Mouse (Mus musculus) hindbrain, embryonic 14.5 days (tissue): ENCODE data around the gene Atg2a. TPM values are rescaled to one million over a fixed set of nuclear protein-coding genes. Genes with fewer than 3 reads are reported as not detected.

ENCODE experiments used
- ATAC-seq: fragments of 200-750 bp; cut with Nextera tagmentation; 2 replicates; pipeline ENCODE4 v1.8.0; 2017; ENCODE audit warnings: moderate number of reproducible peaks, mild to moderate bottlenecking, moderate TSS enrichment, moderate library complexity; ENCODE audit not compliant: low FRiP score
- DNase-seq: peaks from one replicate; pipeline ENCODE4 v3.0.0-alpha.2; 2015; ENCODE audit warnings: low spot score
- H3K27ac ChIP-seq: fragments of 300-500 bp; sonication (generic); 2 replicates; pipeline ENCODE4 v1.5.1; 2014; ENCODE audit warnings: mild to moderate bottlenecking, moderate library complexity
- H3K27me3 ChIP-seq: fragments of 300-500 bp; sonication (generic); 2 replicates; pipeline ENCODE4 v1.6.1; 2014; ENCODE audit warnings: mild to moderate bottlenecking, low read length, mixed read lengths; ENCODE audit not compliant: control insufficient read depth, insufficient read depth
- H3K36me3 ChIP-seq: fragments of 300-500 bp; sonication (generic); replicated peaks from 2 replicates; pipeline ENCODE4 v1.6.1; 2014; ENCODE audit not compliant: control insufficient read depth, insufficient read depth
- H3K4me1 ChIP-seq: fragments of 300-500 bp; sonication (generic); replicated peaks from 2 replicates; pipeline ENCODE4 v1.6.1; 2014; ENCODE audit warnings: antibody characterized with exemption, low read length, mixed read lengths; ENCODE audit not compliant: control insufficient read depth, insufficient read depth
- H3K4me2 ChIP-seq: fragments of 300-500 bp; sonication (generic); replicated peaks from 2 replicates; pipeline ENCODE4 v1.6.1; 2014; ENCODE audit warnings: mild to moderate bottlenecking, moderate library complexity
- H3K4me3 ChIP-seq: fragments of 300-500 bp; sonication (generic); replicated peaks from 2 replicates; pipeline ENCODE4 v1.5.1; 2014; ENCODE audit warnings: mild to moderate bottlenecking, low read length
- H3K9ac ChIP-seq: fragments of 300-500 bp; sonication (generic); 2 replicates; pipeline ENCODE4 v1.6.1; 2014
- H3K9me3 ChIP-seq: fragments of 300-500 bp; sonication (generic); 2 replicates; pipeline ENCODE4 v1.6.1; 2016; ENCODE audit warnings: low read length; ENCODE audit not compliant: control insufficient read depth
- WGBS: fragments of 180-500 bp; shearing (Covaris S2); extraction: QIAGEN DNeasy Blood & Tissue Kit; methylation state at CpG from one replicate; pipeline ENCODE4 v1.1.7; 2014; 5-methylcytosine and 5-hydroxymethylcytosine counted together
- polyA plus RNA-seq: library from polyadenylated mRNA; unstranded; fragments of >200 nt; fragmentation: Nextera tagmentation; extraction: Ambion mirVana; gene quantifications from 2 replicates; pipeline ENCODE4 v1.2.1, GENCODE M21; 2014

The Atg2a gene
- polyA plus RNA-seq, 1 experiment from 2014 or later = 14.8 TPM

DNA sequence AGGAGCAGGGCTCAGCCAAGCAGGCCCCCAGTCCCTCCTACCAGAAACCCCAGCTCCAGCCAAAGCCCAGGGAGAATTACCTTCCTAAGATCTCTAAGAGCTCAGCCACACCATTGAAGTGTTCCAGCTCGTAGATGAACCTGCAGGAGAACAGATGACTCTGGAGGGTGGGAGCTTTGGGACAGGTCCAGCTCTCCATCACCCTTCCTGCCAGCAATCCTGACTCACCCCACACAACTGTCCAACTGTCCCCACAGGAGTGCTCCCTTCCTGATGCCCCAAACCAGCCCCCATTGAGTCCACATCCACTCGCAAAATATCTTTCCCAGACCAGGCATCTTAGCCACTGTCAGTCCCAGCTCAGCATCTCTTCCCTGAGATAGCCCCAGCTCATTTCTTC lies 10.4 kb upstream of the Atg2a start:
- Histone ChIP-seq H3K4me2 (no peak overlapping the region), H3K27me3 (no peaks in the 10 kb centered on the region), H3K27ac (no peak overlapping the region), H3K4me1 (peaks cover 12% of the 10 kb centered on the region), H3K36me3 (peaks cover 78% of the 10 kb centered on the region), H3K9me3 (no peaks in the 10 kb centered on the region), H3K9ac (no peak overlapping the region), H3K4me3 (no peak overlapping the region)
- DNase-seq = no peak
- no peak for ATAC-seq
- WGBS = 89% methylated on average over 2 of the region's 2 CpGs

DNA sequence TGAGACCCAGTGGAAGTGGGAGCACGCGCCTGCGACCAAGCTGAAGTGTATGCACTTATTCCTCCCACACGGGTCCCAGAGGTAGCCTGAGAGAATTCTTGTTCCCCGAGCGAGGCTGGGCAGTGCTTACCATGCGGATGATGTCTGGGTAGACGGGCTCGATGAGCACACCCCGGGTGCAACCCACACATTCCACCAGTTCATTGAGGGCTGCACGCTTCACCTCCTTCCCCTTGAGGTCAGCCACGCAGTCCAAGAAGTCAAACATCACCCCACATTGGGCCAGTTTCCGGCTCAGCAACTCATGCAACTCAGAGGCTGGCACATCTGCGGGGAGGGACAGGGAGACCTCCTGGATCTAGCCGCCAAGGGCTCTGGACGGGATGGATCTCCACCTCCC lies 7.8 kb upstream of the Atg2a start:
- Histone ChIP-seq H3K36me3 (peaks cover 52% of the 10 kb centered on the region), H3K27me3 (no peaks in the 10 kb centered on the region), H3K9me3 (no peaks in the 10 kb centered on the region), H3K4me2 (peak overlapping the region; percentile 93; the same call in 1 of the 2 replicates), H3K27ac (no peak overlapping the region), H3K9ac (no peak overlapping the region), H3K4me1 (peaks cover 15% of the 10 kb centered on the region), H3K4me3 (no peak overlapping the region)
- ATAC-seq (no peak), DNase-seq (no peak)
- 87% methylated on average over 16 of the region's 16 CpGs for WGBS

DNA sequence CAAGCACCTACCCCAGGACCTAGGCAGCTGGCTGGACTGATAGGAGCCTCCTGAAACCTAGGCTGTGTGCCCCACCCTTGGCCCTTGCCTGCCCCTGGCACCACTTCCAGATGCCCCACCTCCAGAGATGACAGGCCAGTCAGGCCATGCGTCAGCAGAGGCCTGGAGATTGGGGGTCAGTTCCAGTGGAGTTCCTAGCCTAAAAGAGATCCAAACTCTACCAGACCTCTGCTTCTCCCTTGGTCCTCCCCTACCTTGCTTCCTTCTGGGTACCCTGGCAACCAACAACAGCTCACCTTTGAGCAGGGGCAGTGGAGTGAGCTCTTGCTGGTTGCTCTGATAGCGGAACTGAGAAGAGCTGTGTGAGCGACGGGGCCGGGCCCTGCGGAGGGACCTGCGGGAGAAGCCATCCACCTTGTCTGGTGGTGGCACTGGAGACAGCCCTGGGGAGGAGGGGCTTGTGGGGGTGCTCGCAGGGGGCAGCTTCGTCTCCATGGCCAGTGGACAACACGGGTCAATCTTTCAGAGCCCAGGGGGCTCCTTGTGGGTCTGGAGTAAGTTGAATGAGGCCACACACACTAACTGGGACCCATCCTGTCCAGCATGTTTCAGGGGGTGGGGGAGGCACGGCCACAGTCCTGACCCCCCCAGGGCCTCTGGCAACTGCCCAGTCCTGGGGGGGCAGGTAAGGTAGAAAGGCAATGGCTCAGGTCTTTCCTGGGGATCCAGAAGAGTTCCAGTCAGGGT lies 7.0 kb upstream of the Atg2a start:
- 77% methylated on average over 11 of the region's 11 CpGs for WGBS

DNA sequence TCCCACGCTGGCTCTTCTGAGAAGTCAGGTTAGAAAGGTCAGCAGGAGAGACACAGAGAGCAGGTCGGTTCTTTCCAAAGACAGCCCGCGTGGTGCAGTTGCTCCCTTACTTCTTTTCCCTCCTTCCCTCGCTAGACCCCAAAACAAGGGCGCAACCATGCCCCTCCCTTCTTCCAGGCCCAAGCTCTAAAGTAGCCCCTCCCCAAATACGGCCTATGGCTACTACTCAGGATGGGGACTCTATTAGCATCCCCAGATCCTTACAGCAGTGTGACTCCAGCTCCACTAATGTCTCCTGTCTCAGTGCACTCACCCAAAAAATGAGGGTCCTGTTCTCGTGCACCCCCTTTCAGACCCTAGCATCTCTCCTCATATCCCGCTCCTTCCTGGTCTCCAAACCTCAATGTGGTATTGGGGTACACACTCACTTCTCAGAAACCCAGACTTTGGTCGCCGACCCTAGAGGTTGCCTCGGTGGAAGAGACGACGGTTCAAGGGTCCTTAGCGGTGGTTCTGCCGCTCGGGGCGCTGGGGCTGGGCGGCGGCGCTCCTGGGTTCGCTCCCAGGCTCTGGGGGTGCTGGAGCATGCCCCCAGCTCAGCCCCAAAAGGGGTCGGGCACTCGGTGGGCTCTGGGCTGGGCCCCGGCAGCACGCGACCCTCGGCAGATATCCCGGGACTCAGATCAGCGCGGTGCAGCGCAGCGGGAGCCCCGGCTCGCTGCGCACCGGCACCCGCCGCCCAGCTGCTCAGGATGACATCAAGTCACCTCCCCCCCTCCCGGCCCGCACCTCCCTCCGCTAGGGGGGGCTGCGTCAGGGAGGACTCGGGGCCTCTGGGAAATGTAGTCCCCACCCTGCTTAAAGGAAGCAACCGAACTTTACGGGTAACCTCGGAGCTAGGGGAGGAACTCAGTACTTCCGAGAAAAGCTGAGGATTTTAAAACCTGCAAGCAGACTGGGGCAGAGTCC lies 6.1 kb upstream of the Atg2a start, which contains the start of gene Ppp2r5b:
Gene Ppp2r5b, minus strand, starts transcription at position 789 of the 969 bp plus-strand sequence.
- DNase-seq (peak; percentile 91), ATAC-seq (peak; percentile 91)
- Histone ChIP-seq H3K9ac (peak within 1 kb of the TSS; percentile 91), H3K4me2 (peak within 1 kb of the TSS; percentile 93), H3K27ac (peak within 1 kb of the TSS; percentile 85), H3K36me3 (peaks cover 35% of the 10 kb centered on the region), H3K4me3 (peak within 1 kb of the TSS; percentile 79), H3K4me1 (peaks cover 15% of the 10 kb centered on the region), H3K9me3 (no peaks in the 10 kb centered on the region), H3K27me3 (no peaks in the 10 kb centered on the region)
- 2% methylated on average over 48 of the region's 48 CpGs for WGBS

More for the DNA sequence above, 7.0 kb upstream of the Atg2a start:
- DNase-seq = no peak
- Histone ChIP-seq H3K27me3 (no peaks in the 10 kb centered on the region), H3K4me1 (peaks cover 15% of the 10 kb centered on the region), H3K27ac (no peak overlapping the region), H3K36me3 (peaks cover 44% of the 10 kb centered on the region), H3K9me3 (no peaks in the 10 kb centered on the region), H3K9ac (peak overlapping the region; percentile 91), H3K4me2 (peak overlapping the region; percentile 93), H3K4me3 (peak overlapping the region; percentile 79)
- ATAC-seq = no peak

DNA sequence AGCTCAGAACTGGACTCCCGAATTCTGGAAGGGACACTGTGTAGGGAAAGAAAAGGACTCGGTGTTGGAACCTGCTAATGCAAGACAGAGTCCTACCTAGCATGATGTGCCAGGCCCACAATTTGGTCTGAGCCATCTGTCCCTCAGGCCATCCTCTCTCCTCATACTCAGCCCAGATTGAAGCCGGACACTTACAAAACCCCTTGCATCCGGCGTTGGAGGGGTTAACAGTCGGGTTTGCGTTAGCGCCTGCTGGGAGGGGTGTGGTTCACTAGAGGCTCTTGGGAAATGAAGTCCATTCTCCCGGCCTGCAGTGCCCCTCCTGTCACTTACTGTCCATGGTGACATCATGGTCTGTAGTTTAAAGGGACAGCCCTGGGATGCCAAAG lies 5.4 kb upstream of the Atg2a start:
- 0% methylated on average over 9 of the region's 9 CpGs for WGBS
- Histone ChIP-seq H3K4me2 (peak overlapping the region; percentile 93), H3K4me1 (peaks cover 15% of the 10 kb centered on the region), H3K27me3 (no peaks in the 10 kb centered on the region), H3K4me3 (peak overlapping the region; percentile 79), H3K9me3 (no peaks in the 10 kb centered on the region), H3K36me3 (peaks cover 28% of the 10 kb centered on the region), H3K27ac (peak overlapping the region; percentile 85), H3K9ac (peak overlapping the region; percentile 91)
- peak; percentile 88 for ATAC-seq
- peak; percentile 92 for DNase-seq

DNA sequence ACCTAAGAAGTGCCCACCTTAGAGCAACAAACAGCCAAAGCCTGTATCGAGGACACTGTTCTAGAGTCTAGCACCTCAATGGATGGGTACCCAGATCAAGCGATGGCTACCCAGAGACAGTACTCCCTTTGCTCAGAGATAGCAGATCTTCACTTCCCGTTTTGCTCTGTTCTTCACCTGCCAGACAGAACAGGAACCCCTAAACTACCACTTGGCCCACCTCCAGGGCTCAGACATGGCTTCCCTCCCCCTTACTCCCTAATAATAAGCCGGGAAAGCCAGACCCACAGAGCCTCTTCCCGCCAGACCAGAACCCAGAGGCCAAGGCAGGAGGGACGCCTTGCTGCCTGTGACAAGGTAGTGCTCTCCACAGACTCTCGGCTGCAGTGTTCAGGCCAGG lies 4.6 kb upstream of the Atg2a start:
- 69% methylated on average over 7 of the region's 7 CpGs for WGBS
- Histone ChIP-seq H3K4me3 (no peak overlapping the region), H3K36me3 (peaks cover 20% of the 10 kb centered on the region), H3K4me1 (peaks cover 15% of the 10 kb centered on the region), H3K4me2 (no peak overlapping the region), H3K27ac (no peak overlapping the region), H3K9ac (no peak overlapping the region), H3K9me3 (no peaks in the 10 kb centered on the region), H3K27me3 (no peaks in the 10 kb centered on the region)
- ATAC-seq = no peak
- no peak for DNase-seq

DNA sequence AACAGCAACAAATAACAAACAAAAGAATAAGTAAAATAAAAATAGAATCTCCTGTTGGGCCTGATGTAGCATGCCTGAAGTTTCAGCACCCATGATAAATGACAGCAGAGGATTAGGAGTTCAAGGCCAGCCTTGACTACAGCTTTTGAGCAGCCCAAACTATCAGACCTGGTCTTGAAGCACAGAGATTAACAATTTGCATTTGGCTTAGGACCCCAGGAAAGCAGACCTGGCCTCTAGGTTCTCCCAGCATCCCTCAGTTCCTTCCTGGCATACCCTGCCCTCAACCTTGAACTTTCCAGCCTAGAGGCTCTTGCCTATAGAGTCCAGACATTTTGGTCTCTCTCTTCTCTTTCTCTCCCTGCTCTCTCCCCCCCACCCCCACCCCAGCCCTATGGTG lies 2.7 kb upstream of the Atg2a start:
- H3K4me2 ChIP-seq = no peak overlapping the region
- H3K4me3 ChIP-seq = no peak overlapping the region
- no peak overlapping the region for H3K27ac ChIP-seq
- ATAC-seq (no peak), DNase-seq (no peak)
- no peak overlapping the region for H3K9ac ChIP-seq
- H3K9me3 ChIP-seq = no peaks in the 10 kb centered on the region
- H3K4me1 ChIP-seq = peaks cover 23% of the 10 kb centered on the region
- 0 out of 2 replicates have a peak, but pooled peaks cover 3% of the 10 kb centered on the region for H3K36me3 ChIP-seq
- H3K27me3 ChIP-seq = no peaks in the 10 kb centered on the region

DNA sequence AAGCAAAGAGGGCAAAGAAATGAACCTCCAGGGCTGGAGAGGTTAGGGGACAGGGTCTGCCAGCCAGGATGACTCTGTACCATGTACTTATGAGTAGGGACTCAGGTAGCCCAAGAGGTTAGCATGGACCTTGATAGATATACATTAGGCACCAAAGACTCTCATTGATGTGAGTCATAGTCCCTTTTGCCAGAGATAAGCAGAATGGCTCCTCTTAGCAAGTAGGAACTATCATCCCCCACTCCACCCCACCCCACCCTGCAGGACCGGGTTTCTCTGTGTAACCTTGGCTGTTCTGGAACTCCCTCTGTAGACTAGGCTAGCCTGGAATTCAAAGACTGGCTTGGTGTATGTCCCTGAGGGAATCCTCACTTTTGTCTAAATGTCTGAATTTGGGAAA lies 1.3 kb upstream of the Atg2a start:
- peaks cover 13% of the 10 kb centered on the region for H3K36me3 ChIP-seq
- H3K9me3 ChIP-seq = no peaks in the 10 kb centered on the region
- H3K27me3 ChIP-seq = no peaks in the 10 kb centered on the region
- WGBS = 75% methylated on average over 1 of the region's 1 CpGs
- ATAC-seq = no peak
- no peak for DNase-seq
- H3K4me3 ChIP-seq = no peak overlapping the region
- H3K27ac ChIP-seq = no peak overlapping the region
- peaks cover 14% of the 10 kb centered on the region for H3K4me1 ChIP-seq
- H3K9ac ChIP-seq = no peak overlapping the region
- no peak overlapping the region for H3K4me2 ChIP-seq

DNA sequence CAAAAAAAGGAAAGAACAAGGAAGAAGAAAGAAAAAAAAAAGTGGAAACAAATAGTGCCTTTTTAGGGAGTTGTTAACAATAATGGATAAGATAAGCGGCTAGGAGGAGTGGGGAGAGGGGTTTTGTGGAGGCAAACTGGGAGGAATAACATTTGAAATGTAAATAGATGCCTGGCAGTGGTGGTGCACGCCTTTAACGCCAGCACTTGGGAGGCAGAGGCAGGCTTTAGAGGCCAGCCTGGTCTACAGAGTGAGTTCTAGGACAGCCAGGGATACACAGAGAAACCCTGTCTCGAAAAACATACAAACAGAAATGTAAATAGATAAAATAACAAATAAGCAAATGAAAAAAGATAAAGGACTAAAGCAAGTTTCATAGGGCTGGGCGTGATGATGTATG lies 743 bp upstream of the Atg2a start:
- Histone ChIP-seq H3K27me3 (no peaks in the 10 kb centered on the region), H3K9ac (no peak overlapping the region), H3K4me2 (peak overlapping the region; percentile 32), H3K27ac (peak overlapping the region; percentile 33; the same call in 1 of the 2 replicates), H3K4me3 (peak overlapping the region; percentile 82; the same call in 1 of the 2 replicates), H3K9me3 (no peaks in the 10 kb centered on the region), H3K36me3 (peaks cover 19% of the 10 kb centered on the region), H3K4me1 (peaks cover 12% of the 10 kb centered on the region)
- 36% methylated on average over 5 of the region's 5 CpGs for WGBS
- ATAC-seq = no peak
- no peak for DNase-seq
